Mouse (Mus musculus) limb, embryonic 14.5 days (tissue): ENCODE data around the gene 9530077C05Rik. TPM values are rescaled to one million over a fixed set of nuclear protein-coding genes. Genes with fewer than 3 reads are reported as not detected.

Source experiments
- ATAC-seq: fragments of 200-750 bp; cut with Nextera tagmentation; 2 replicates; pipeline ENCODE4 v1.8.0; 2017; ENCODE audit warnings: low read depth, moderate number of reproducible peaks, moderate TSS enrichment; ENCODE audit not compliant: low FRiP score
- DNase-seq: peaks from one replicate; pipeline ENCODE4 v3.0.0-alpha.2; 2015; ENCODE audit warnings: low spot score
- H3K27ac ChIP-seq: fragments of 300-500 bp; sonication (generic); replicated peaks from 2 replicates; pipeline ENCODE4 v1.5.1; 2014; ENCODE audit warnings: low read depth, mild to moderate bottlenecking, low read length, moderate library complexity, mixed read lengths
- H3K27me3 ChIP-seq: fragments of 300-500 bp; sonication (generic); 2 replicates; pipeline ENCODE4 v1.6.1; 2014; ENCODE audit warnings: low read length, mixed read lengths; ENCODE audit not compliant: control insufficient read depth, insufficient read depth
- H3K36me3 ChIP-seq: fragments of 300-500 bp; sonication (generic); 2 replicates; pipeline ENCODE4 v1.6.1; 2014; ENCODE audit warnings: mild to moderate bottlenecking, low read length, moderate library complexity, mixed read lengths; ENCODE audit not compliant: control insufficient read depth, insufficient read depth
- H3K4me1 ChIP-seq: fragments of 300-500 bp; sonication (generic); 2 replicates; pipeline ENCODE4 v1.6.1; 2014; ENCODE audit warnings: antibody characterized with exemption, low read length, mixed read lengths; ENCODE audit not compliant: control insufficient read depth, insufficient read depth
- H3K4me2 ChIP-seq: fragments of 300-500 bp; sonication (generic); replicated peaks from 2 replicates; pipeline ENCODE4 v1.6.1; 2014; ENCODE audit warnings: low read depth, mild to moderate bottlenecking, low read length, moderate library complexity; ENCODE audit not compliant: severe bottlenecking
- H3K4me3 ChIP-seq: fragments of 300-500 bp; sonication (generic); replicated peaks from 2 replicates; pipeline ENCODE4 v1.5.1; 2014; ENCODE audit warnings: low read length
- H3K9ac ChIP-seq: fragments of 300-500 bp; sonication (generic); 2 replicates; pipeline ENCODE4 v1.6.1; 2014; ENCODE audit warnings: mild to moderate bottlenecking, low read depth, low read length, moderate library complexity; ENCODE audit not compliant: severe bottlenecking
- H3K9me3 ChIP-seq: fragments of 300-500 bp; sonication (generic); 2 replicates; pipeline ENCODE4 v1.6.1; 2016; ENCODE audit warnings: low read length; ENCODE audit not compliant: control insufficient read depth
- POLR2A ChIP-seq: fragments of 200-500 bp; IDR thresholded peaks from 2 replicates; pipeline ENCODE4 v1.8.0; 2012; ENCODE audit warnings: inconsistent platforms, mild to moderate bottlenecking, moderate library complexity, borderline replicate concordance; ENCODE audit not compliant: insufficient read depth, insufficient read length; ENCODE audit errors: extremely low read depth
- WGBS: fragments of 180-500 bp; shearing (Covaris S2); extraction: QIAGEN DNeasy Blood & Tissue Kit; methylation state at CpG from one replicate; pipeline ENCODE4 v1.1.7; 2014; 5-methylcytosine and 5-hydroxymethylcytosine counted together
- polyA plus RNA-seq, 2 experiments: library from polyadenylated mRNA; depleted of rRNA in 1 of 2; stranded (reverse) in 1 of 2; unstranded in 1 of 2; fragments of >200 nt; fragmentation: Nextera tagmentation in 1 of 2; extraction: Ambion mirVana in 1 of 2; gene quantifications; 2 replicates each; pipeline versions ENCODE4 v1.2.1 to v1.2.3; 2012 to 2014

Gene 9530077C05Rik
- polyA plus RNA-seq, 2 experiments = 3.6 to 5.2 TPM

DNA sequence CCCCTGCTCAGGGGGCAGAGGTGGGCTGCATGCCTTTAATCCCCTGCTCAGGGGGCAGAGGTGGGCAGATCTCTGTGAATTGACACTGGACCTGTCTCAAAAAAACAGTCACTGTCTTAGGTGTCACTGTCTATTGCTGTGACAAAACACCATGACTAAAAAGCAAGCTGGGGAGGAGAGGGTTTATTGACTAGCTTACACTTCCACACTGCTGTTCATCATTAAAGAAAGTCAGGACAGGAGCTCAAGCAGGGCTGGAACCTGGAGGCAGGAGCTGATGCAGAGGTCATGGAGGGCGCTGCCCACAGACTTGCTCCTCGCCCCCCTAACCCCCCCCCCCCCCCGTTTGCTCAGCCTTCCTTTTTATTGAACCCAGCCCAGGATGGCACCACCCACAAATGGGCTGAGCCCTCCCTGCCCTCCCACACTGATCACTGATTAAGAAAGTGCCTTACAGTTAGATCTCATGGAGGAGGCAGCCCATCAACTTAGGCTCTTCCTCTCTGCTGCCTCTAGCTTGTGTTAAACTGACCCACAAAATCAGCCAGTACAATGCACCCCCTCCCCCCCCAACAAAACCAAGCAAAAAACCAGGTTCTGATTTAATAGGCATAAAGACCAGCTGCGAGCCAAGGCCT, 16.8 kb downstream of the 9530077C05Rik start:
- H3K4me2 ChIP-seq = no peak overlapping the region
- H3K27ac ChIP-seq = no peak overlapping the region
- peaks cover 17% of the 10 kb centered on the region for H3K4me1 ChIP-seq
- H3K36me3 ChIP-seq = no peaks in the 10 kb centered on the region; the same call in 1 of the 2 replicates
- no peaks in the 10 kb centered on the region for H3K27me3 ChIP-seq
- H3K9ac ChIP-seq = no peak overlapping the region
- TF ChIP-seq POLR2A = no peak
- 29% methylated on average over 3 of the region's 4 CpGs for WGBS
- no peak for ATAC-seq
- no peak overlapping the region for H3K4me3 ChIP-seq
- H3K9me3 ChIP-seq = no peaks in the 10 kb centered on the region
- no peak for DNase-seq

DNA sequence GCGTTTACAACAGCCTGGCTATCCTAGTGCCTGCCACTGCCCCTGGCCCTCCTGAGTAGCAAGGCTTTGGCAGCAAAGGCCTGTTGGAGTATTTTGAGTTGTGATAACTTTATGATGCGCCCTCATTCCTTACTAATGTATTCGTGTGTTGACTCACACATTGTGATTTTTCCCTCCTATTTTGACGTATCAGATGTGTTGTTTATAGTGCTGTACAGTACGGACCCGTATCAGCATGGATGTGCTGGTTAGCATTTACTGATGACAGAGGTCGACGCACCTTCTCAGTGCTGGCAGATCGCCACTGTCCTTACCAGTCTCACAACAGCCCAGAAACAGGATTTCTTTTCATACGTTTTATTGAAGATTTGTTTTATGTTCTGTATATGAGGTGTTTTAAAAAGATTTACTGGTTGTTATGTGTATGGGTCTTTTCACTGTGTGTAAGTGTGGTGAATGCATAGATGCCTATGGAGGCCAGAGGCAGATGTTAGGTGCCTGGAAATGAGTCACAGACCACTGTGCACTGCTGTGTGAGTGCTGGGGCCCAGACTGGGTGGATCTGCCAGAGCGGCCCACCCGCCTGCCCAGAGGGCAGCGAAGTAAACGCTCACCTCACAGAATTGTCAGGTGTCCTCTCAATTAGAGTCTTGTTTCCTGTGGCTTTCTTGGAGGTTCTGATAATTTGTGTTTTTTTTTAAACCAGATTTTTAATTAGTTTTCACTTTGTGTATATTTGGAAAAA, 17.5 kb downstream of the 9530077C05Rik start:
- Histone ChIP-seq H3K4me1 (peaks cover 17% of the 10 kb centered on the region), H3K27me3 (no peaks in the 10 kb centered on the region), H3K4me3 (no peak overlapping the region), H3K27ac (no peak overlapping the region), H3K36me3 (no peaks in the 10 kb centered on the region; the same call in 1 of the 2 replicates), H3K9ac (no peak overlapping the region), H3K4me2 (no peak overlapping the region), H3K9me3 (no peaks in the 10 kb centered on the region)
- 42% methylated on average over 14 of the region's 14 CpGs for WGBS
- no peak for ATAC-seq
- no peak for TF ChIP-seq POLR2A
- peak; percentile 25 for DNase-seq

DNA sequence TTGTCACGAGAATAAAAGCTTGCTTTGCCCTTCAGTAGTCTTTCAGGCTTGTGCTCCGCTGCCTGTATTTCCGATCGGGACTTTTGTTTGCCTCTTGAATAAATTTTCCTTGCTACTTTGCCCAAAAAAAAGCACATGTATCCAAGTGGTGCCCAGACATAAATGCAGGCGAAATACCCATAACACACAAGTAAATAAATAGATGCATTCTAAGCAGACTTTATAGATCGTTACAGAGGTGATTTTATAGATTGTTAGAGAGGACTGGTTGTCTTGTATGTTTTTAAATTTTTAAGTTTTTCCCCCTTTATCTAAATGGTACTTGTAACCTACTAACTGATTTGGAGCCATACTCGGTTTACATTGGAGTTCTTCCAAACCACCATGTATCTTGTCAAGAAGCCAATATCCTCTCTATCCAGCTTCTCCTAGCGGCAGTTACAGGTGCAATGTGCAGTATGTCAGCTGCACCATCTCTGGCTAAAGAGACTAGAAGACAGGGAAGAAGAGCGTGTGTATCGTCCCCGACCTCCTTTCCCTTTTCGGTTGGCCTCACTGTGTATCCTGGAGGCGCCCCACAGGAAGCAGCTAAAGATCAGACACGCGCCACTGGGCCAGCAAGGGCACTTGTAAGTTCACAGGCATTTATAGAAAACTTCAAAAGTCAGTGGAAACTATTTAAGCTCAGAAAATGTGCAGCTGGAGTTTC, 18.4 kb downstream of the 9530077C05Rik start:
- Histone ChIP-seq H3K4me3 (no peak overlapping the region), H3K36me3 (no peaks in the 10 kb centered on the region; the same call in 1 of the 2 replicates), H3K27ac (no peak overlapping the region), H3K9me3 (no peaks in the 10 kb centered on the region), H3K4me2 (peak overlapping the region; percentile 16; the same call in 1 of the 2 replicates), H3K4me1 (peaks cover 17% of the 10 kb centered on the region), H3K27me3 (no peaks in the 10 kb centered on the region), H3K9ac (no peak overlapping the region)
- WGBS = 33% methylated on average over 15 of the region's 15 CpGs
- no peak for TF ChIP-seq POLR2A
- DNase-seq = peak; percentile 48
- ATAC-seq = no peak

DNA sequence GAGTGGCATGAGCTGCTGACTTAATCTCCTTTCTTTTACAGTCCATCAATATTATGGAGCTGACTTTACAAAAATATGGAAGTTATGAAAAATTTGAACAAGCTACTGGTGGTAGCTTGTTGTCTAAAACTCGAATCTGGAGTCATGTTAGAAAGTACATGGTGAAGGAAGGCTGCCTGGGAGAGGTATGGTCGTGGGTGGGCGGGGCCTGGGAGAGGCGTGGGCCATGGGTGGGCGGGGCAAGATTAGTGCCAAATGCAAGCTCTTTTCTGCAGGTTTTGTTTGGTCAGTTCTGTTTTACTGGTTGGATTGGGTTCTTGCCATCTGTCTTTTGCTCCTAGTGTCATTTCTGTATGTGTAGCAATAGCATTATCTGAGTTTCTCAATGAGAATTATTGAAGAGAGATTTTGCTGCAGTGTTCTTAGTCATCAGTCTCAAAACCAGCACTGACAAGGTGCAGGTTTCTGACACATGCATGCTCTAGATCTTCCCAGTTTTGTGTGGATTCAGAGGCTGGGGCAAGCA, 19.1 kb downstream of the 9530077C05Rik start:
- Histone ChIP-seq H3K36me3 (no peaks in the 10 kb centered on the region), H3K27me3 (no peaks in the 10 kb centered on the region)
- WGBS = 21% methylated on average over 5 of the region's 5 CpGs

DNA sequence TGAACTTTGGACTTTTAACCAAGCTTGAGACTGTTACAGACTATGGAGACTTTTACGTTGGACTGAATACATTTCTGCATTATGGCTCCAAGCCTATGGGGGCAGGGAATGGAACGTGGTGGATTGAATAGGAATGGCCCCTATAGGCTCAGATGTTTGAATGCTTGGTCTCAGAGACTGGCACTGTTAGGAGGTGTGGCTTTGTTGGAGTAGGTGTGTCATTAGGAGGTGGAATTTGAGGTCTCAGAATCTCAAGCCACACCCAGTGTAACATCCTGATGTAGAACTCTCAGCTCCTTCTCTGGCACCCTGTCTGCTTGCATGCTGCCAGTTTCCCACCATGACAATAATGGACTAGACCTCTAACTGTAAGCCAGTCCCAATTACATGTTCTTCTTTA, 21.9 kb downstream of the 9530077C05Rik start:
- no peak for ATAC-seq
- 72% methylated on average over 2 of the region's 2 CpGs for whole genome bisulfite sequencing

More for the DNA sequence above, 19.1 kb downstream of the 9530077C05Rik start:
- Histone ChIP-seq H3K4me1 (peaks cover 17% of the 10 kb centered on the region), H3K4me2 (peak overlapping the region; percentile 16; the same call in 1 of the 2 replicates), H3K4me3 (no peak overlapping the region), H3K27ac (no peak overlapping the region), H3K9me3 (no peaks in the 10 kb centered on the region), H3K9ac (no peak overlapping the region)
- DNase-seq (no peak), ATAC-seq (no peak)
- no peak for TF ChIP-seq POLR2A

More for the DNA sequence above, 21.9 kb downstream of the 9530077C05Rik start:
- Histone ChIP-seq H3K27ac (no peak overlapping the region), H3K4me3 (no peak overlapping the region), H3K36me3 (no peaks in the 10 kb centered on the region), H3K9me3 (no peaks in the 10 kb centered on the region), H3K4me1 (peaks cover 16% of the 10 kb centered on the region), H3K27me3 (no peaks in the 10 kb centered on the region), H3K9ac (no peak overlapping the region), H3K4me2 (no peak overlapping the region)
- no peak for TF ChIP-seq POLR2A
- DNase-seq = no peak
